Mouse (Mus musculus) hindbrain, embryonic 11.5 days (tissue): ENCODE results near the gene Oaz1. TPM values are rescaled to one million over a fixed set of nuclear protein-coding genes. Genes with fewer than 3 reads are reported as not detected.

Source experiments
- ATAC-seq: fragments of 200-750 bp; cut with Nextera tagmentation; 2 replicates; pipeline ENCODE4 v1.8.0; 2017; ENCODE audit warnings: mild to moderate bottlenecking, moderate TSS enrichment, moderate library complexity; ENCODE audit not compliant: low FRiP score
- DNase-seq: peaks from one replicate; pipeline ENCODE4 v3.0.0-alpha.2; 2015; ENCODE audit warnings: low spot score
- H3K27ac ChIP-seq: fragments of 300-500 bp; sonication (generic); 2 replicates; pipeline ENCODE4 v1.5.1; 2014; ENCODE audit warnings: mild to moderate bottlenecking, low read depth, low read length
- H3K27me3 ChIP-seq: fragments of 300-500 bp; sonication (generic); 2 replicates; pipeline ENCODE4 v1.6.1; 2014; ENCODE audit warnings: mild to moderate bottlenecking, low read length, moderate library complexity, mixed read lengths; ENCODE audit not compliant: control insufficient read depth, insufficient read depth
- H3K36me3 ChIP-seq: fragments of 300-500 bp; sonication (generic); 2 replicates; pipeline ENCODE4 v1.6.1; 2014; ENCODE audit warnings: mild to moderate bottlenecking, low read length, moderate library complexity, mixed read lengths; ENCODE audit not compliant: control insufficient read depth, insufficient read depth
- H3K4me1 ChIP-seq: fragments of 300-500 bp; sonication (generic); replicated peaks from 2 replicates; pipeline ENCODE4 v1.6.1; 2014; ENCODE audit warnings: low read length, mixed read lengths; ENCODE audit not compliant: control insufficient read depth, insufficient read depth
- H3K4me2 ChIP-seq: fragments of 300-500 bp; sonication (generic); replicated peaks from 2 replicates; pipeline ENCODE4 v1.6.1; 2014; ENCODE audit warnings: mild to moderate bottlenecking, low read depth, low read length
- H3K4me3 ChIP-seq: fragments of 300-500 bp; sonication (generic); 2 replicates; pipeline ENCODE4 v1.5.1; 2014; ENCODE audit warnings: low read depth, low read length
- H3K9ac ChIP-seq: fragments of 300-500 bp; sonication (generic); 2 replicates; pipeline ENCODE4 v1.6.1; 2014; ENCODE audit warnings: low read depth, low read length
- H3K9me3 ChIP-seq: fragments of 300-500 bp; sonication (generic); 2 replicates; pipeline ENCODE4 v1.6.1; 2016; ENCODE audit warnings: low read length; ENCODE audit not compliant: control insufficient read depth
- WGBS: fragments of 180-500 bp; shearing (Covaris S2); extraction: QIAGEN DNeasy Blood & Tissue Kit; methylation state at CpG from one replicate; pipeline ENCODE4 v1.1.7; 2014; 5-methylcytosine and 5-hydroxymethylcytosine counted together
- polyA plus RNA-seq: library from polyadenylated mRNA; unstranded; fragments of >200 nt; fragmentation: Nextera tagmentation; extraction: Ambion mirVana; gene quantifications from 2 replicates; pipeline ENCODE4 v1.2.1, GENCODE M21; 2014

Oaz1 gene
- polyA plus RNA-seq, 1 experiment from 2014 or later = 1,755 TPM

DNA sequence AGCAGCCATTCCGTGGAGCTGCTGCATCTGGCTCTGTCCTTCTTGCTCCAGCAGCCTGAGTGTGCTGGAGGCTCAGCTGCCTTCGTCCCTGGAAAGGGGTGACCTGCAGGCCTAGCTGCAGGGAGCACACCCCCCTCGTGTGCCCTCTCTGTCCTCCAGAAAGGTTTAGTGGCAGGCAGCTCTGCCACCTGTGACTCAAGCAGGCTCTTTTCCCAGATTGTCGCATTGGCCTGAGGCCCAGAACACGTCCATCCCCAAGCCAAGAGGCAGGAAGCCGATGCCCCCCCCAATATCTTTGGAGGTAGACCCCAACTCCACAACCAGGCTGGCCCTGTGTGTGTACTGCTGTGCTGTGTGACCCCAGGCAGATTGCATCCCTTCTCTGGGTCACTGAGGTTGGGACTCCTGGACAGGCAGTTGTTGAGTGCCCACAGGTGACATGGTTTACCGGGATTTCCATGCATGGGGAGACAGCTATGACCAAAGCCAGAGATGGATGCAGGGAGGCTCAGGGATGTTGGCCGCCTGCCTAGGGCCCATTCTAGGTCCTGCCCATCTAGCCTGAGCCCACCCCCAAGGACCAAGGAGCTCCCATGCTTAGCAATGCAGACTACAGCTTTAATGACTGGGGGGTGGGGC lies 18.7 kb downstream of the Oaz1 start:
- peaks cover 38% of the 10 kb centered on the region for H3K27me3 ChIP-seq

GRCm38 (mm10) chr10:80845732-80846131 lies 19.3 kb downstream of the Oaz1 start:
- peaks cover 38% of the 10 kb centered on the region for H3K27me3 ChIP-seq

More for the DNA sequence above, 18.7 kb downstream of the Oaz1 start:
- Histone ChIP-seq H3K4me1 (no peaks in the 10 kb centered on the region; the same call in 1 of the 2 replicates), H3K9ac (no peak overlapping the region), H3K9me3 (no peaks in the 10 kb centered on the region), H3K4me2 (no peak overlapping the region), H3K27ac (no peak overlapping the region), H3K36me3 (no peaks in the 10 kb centered on the region), H3K4me3 (no peak overlapping the region)
- WGBS = 55% methylated on average over 8 of the region's 8 CpGs
- ATAC-seq (no peak), DNase-seq (no peak)

DNA sequence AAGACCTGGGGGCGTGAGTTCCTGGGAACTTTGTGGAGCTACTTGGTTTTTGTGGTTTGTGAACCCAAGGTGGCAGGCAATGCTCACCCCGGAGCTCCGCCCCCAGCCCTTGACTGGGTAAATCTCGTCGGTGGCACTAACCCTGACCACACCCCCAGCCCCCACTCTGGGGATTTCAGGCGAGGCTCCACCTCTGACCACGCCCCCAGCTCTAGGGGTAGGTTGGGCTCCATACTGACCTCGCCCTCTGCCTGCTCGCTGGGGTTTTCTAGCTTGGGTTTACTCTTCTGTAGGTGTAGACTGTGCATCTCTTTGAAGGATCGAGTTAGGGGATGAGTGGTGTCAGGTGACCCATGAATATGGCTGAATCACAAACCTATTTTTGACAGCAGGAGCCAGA lies 22.1 kb downstream of the Oaz1 start:
- 12% methylated on average over 10 of the region's 10 CpGs for WGBS
- peaks cover 19% of the 10 kb centered on the region for H3K27me3 ChIP-seq
- no peak overlapping the region for H3K4me2 ChIP-seq
- H3K27ac ChIP-seq = no peak overlapping the region
- ATAC-seq (no peak), DNase-seq (no peak)
- no peaks in the 10 kb centered on the region for H3K36me3 ChIP-seq
- no peaks in the 10 kb centered on the region for H3K9me3 ChIP-seq
- H3K4me1 ChIP-seq = no peaks in the 10 kb centered on the region; the same call in 1 of the 2 replicates
- H3K4me3 ChIP-seq = no peak overlapping the region
- H3K9ac ChIP-seq = no peak overlapping the region

More at GRCm38 (mm10) chr10:80845732-80846131, 19.3 kb downstream of the Oaz1 start:
- WGBS = 93% methylated on average over 12 of the region's 12 CpGs
- H3K27ac ChIP-seq = no peak overlapping the region
- H3K4me1 ChIP-seq = no peaks in the 10 kb centered on the region; the same call in 1 of the 2 replicates
- H3K9ac ChIP-seq = no peak overlapping the region
- ATAC-seq = no peak
- no peaks in the 10 kb centered on the region for H3K36me3 ChIP-seq
- H3K9me3 ChIP-seq = no peaks in the 10 kb centered on the region
- H3K4me3 ChIP-seq = no peak overlapping the region
- no peak overlapping the region for H3K4me2 ChIP-seq
- DNase-seq = no peak

DNA sequence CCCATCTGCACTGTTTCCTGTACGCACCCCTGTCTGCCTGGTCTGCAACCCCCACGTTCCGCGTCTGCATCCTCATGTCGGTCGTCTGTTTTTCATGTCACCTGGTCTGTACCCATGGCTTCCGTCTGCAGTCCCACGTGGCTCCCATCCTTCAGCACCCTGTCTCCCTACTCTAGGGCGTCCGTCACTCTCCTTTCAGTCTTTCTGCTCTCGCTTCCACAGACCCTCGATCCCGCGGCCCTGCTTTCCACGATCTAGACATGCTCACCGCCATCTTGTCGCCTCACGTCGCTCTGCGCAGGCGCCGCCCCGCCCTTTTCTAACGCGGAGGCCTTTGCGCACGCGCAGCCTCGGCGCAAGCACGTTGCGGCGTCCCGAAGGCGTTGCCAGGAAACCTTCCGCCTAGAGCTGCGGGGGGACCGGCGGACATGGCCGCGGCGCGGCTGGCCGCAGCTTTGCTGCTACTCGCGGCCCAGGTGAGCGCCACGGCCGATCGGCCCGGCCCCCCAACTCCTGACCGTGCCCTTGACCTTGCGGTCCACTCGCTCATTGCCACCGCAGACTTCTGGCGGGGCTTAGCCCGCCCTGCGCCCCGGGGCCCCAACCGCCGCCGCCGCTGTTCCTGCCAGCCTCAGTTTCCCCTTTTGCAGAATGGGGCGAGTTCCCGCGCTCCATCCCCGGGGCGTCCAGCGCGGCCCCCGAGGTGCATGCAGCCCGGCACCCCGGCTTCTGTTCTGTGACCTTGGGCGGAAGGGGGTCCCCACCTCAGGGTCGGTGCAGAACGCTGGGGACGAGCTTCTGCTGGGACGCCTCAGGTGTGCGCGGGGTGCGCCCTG lies 28.7 kb downstream of the Oaz1 start, which contains the start of the genes Lsm7 and Sppl2b:
Lsm7 (minus strand) TSS at position 297 of the 836 bp plus-strand sequence.
Sppl2b (plus strand) TSS at position 363 of the 836 bp plus-strand sequence.
- H3K9me3 ChIP-seq = no peaks in the 10 kb centered on the region
- peak within 1 kb of the TSS; percentile 98 for H3K4me2 ChIP-seq
- no peaks in the 10 kb centered on the region for H3K27me3 ChIP-seq
- WGBS = under 1% methylated on average over 81 of the region's 81 CpGs
- DNase-seq = peak; percentile 99
- H3K4me1 ChIP-seq = peaks cover 6% of the 10 kb centered on the region; the same call in 1 of the 2 replicates
- peak; percentile 77 for ATAC-seq
- peak within 1 kb of the TSS; percentile 90 for H3K9ac ChIP-seq
- no peaks in the 10 kb centered on the region for H3K36me3 ChIP-seq
- H3K27ac ChIP-seq = peak within 1 kb of the TSS; percentile 45; the same call in 1 of the 2 replicates
- peak within 1 kb of the TSS; percentile 92 for H3K4me3 ChIP-seq

GRCm38 (mm10) chr10:80855749-80856073 lies 29.3 kb downstream of the Oaz1 start:
- Histone ChIP-seq H3K4me3 (peak overlapping the region; percentile 92), H3K27ac (no peak overlapping the region), H3K9me3 (no peaks in the 10 kb centered on the region), H3K27me3 (no peaks in the 10 kb centered on the region), H3K4me2 (peak overlapping the region; percentile 98), H3K36me3 (no peaks in the 10 kb centered on the region), H3K4me1 (peaks cover 6% of the 10 kb centered on the region; the same call in 1 of the 2 replicates), H3K9ac (peak overlapping the region; percentile 90)
- peak; percentile 21 for DNase-seq
- WGBS = 22% methylated on average over 11 of the region's 11 CpGs
- no peak for ATAC-seq

GRCm38 (mm10) chr10:80856267-80856666 lies 29.8 kb downstream of the Oaz1 start:
- DNase-seq (no peak), ATAC-seq (no peak)
- Histone ChIP-seq H3K27ac (no peak overlapping the region), H3K9ac (no peak overlapping the region), H3K9me3 (no peaks in the 10 kb centered on the region), H3K4me1 (peaks cover 6% of the 10 kb centered on the region; the same call in 1 of the 2 replicates), H3K36me3 (no peaks in the 10 kb centered on the region), H3K4me2 (peak overlapping the region; percentile 98; the same call in 1 of the 2 replicates), H3K4me3 (0 out of 2 replicates have a peak overlapping the region, but pooled peaks have one; percentile 4), H3K27me3 (no peaks in the 10 kb centered on the region)
- 73% methylated on average over 3 of the region's 3 CpGs for WGBS

GRCm38 (mm10) chr10:80856908-80857307 lies 30.5 kb downstream of the Oaz1 start:
- Histone ChIP-seq H3K27me3 (no peaks in the 10 kb centered on the region), H3K9me3 (no peaks in the 10 kb centered on the region), H3K4me2 (no peak overlapping the region), H3K4me3 (no peak overlapping the region; the same call in 1 of the 2 replicates), H3K9ac (no peak overlapping the region; the same call in 1 of the 2 replicates), H3K27ac (no peak overlapping the region), H3K36me3 (no peaks in the 10 kb centered on the region), H3K4me1 (peaks cover 6% of the 10 kb centered on the region; the same call in 1 of the 2 replicates)
- 80% methylated on average over 5 of the region's 5 CpGs for WGBS
- no peak for DNase-seq
- no peak for ATAC-seq

- no peaks in the 10 kb centered on the region for H3K27me3 ChIP-seq
- peak overlapping the region; percentile 6; the same call in 1 of the 2 replicates for H3K4me3 ChIP-seq
- H3K27ac ChIP-seq = no peak overlapping the region; the same call in 1 of the 2 replicates
- H3K9me3 ChIP-seq = no peaks in the 10 kb centered on the region
- ATAC-seq (no peak), DNase-seq (no peak)
- peak overlapping the region; percentile 37; the same call in 1 of the 2 replicates for H3K9ac ChIP-seq
- no peaks in the 10 kb centered on the region for H3K36me3 ChIP-seq
- H3K4me2 ChIP-seq = no peak overlapping the region
- H3K4me1 ChIP-seq = peaks cover 6% of the 10 kb centered on the region; the same call in 1 of the 2 replicates
- WGBS = 44% methylated on average over 8 of the region's 8 CpGs
Observed at GRCm38 (mm10) chr10:80857386-80857785, 30.9 kb downstream of the Oaz1 start.
